ENCODE assay signal across 27 mouse cellular contexts in genomic region chr8:74899796-74900195, GRCm38 (mm10). TPM values are rescaled to one million over a fixed set of nuclear protein-coding genes. Genes with fewer than 3 reads are reported as not detected.
DNase-seq lines count a peak whose midpoint lies in the region; ATAC-seq lines count a peak whose summit lies in the region.
"Had no signal": no experiment of that assay in that cellular context is flagged by ENCODE, and none has a peak within 500 bp of the region (broad histone marks: within the 10 kb centered on the region; RNA-seq: fewer than 3 reads in every experiment).

No protein-coding gene starts in this region.

- no peak overlapping the region for H3K27ac ChIP-seq in embryonic facial prominence, embryonic 10.5 days (replicated peaks)
- H3K27ac ChIP-seq: embryonic facial prominence, embryonic 12.5 days; heart, embryonic 13.5 days; hindbrain, embryonic 15.5 days; limb, embryonic 10.5 days; liver, embryonic 12.5 days; neural tube, embryonic 15.5 days had no signal

- WGBS in embryonic facial prominence, embryonic 10.5 days, result 86% methylated on average over 3 of the region's 3 CpGs

- DNase-seq in frontal cortex, postnatal 25 days (ENCODE audit: low spot score in 2 of 2), result no peak
- peak; percentile 16 to 34 for DNase-seq in frontal cortex, postnatal 14 days (ENCODE audit: low spot score in 2 of 2)
- DNase-seq in layer of hippocampus, postnatal 36 days, result peak; percentile 70 to 73
- peak; percentile 50 to 77 for DNase-seq in right cerebral cortex, postnatal 36 days (ENCODE audit: low spot score in 2 of 2)
- DNase-seq in spleen, adult 18-20 months, result no peak
- DNase-seq in embryonic facial prominence, embryonic 10.5 days (ENCODE audit: low spot score), result no peak
- DNase-seq: adrenal gland, adult 8-10 months; cerebellum, adult 11-12 months; heart, postnatal 36 days; kidney, postnatal 10 days; lung, embryonic 14.5 days; lung, postnatal 4 days; thymus, postnatal 25 days had no signal

- H3K4me1 ChIP-seq in embryonic facial prominence, embryonic 10.5 days, result peaks cover 7% of the 10 kb centered on the region
- H3K4me1 ChIP-seq: embryonic facial prominence, embryonic 12.5 days; heart, embryonic 13.5 days; hindbrain, embryonic 15.5 days; liver, embryonic 12.5 days had no signal

- H3K36me3 ChIP-seq in embryonic facial prominence, embryonic 10.5 days (replicated peaks), result no peaks in the 10 kb centered on the region
- H3K36me3 ChIP-seq: embryonic facial prominence, embryonic 12.5 days; heart, embryonic 13.5 days; hindbrain, embryonic 15.5 days; limb, embryonic 10.5 days; liver, embryonic 12.5 days; neural tube, embryonic 15.5 days had no signal

- no peak overlapping the region for H3K4me3 ChIP-seq in embryonic facial prominence, embryonic 10.5 days
- H3K4me3 ChIP-seq: embryonic facial prominence, embryonic 12.5 days; heart, embryonic 13.5 days; hindbrain, embryonic 15.5 days; limb, embryonic 10.5 days; liver, embryonic 12.5 days; neural tube, embryonic 15.5 days had no signal

- ATAC-seq in frontal cortex, adult (ENCODE audit: low TSS enrichment), result peak; percentile 97
- ATAC-seq: intestine, embryonic 16.5 days; liver, embryonic 12.5 days had no signal

- H3K27me3 ChIP-seq in embryonic facial prominence, embryonic 10.5 days (replicated peaks; ENCODE audit: low read depth, poor library complexity, severe bottlenecking), result no peaks in the 10 kb centered on the region
- H3K27me3 ChIP-seq: embryonic facial prominence, embryonic 12.5 days; heart, embryonic 13.5 days; hindbrain, embryonic 15.5 days; liver, embryonic 12.5 days; neural tube, embryonic 15.5 days had no signal

- H3K9me3 ChIP-seq in embryonic facial prominence, embryonic 10.5 days, result no peaks in the 10 kb centered on the region
- H3K9me3 ChIP-seq: embryonic facial prominence, embryonic 12.5 days; heart, embryonic 13.5 days; hindbrain, embryonic 15.5 days; limb, embryonic 10.5 days; liver, embryonic 12.5 days; neural tube, embryonic 15.5 days had no signal

RNA-seq across cellular contexts. Expression of gene Isx, which starts 26.8 kb away (rescaled TPM):
- not detected for total RNA-seq in layer of hippocampus, postnatal 36 days (2021)
- not detected in 2 replicates for polyA plus RNA-seq in embryonic facial prominence, embryonic 10.5 days (2016; fragmentation: Nextera tagmentation; extraction: Ambion mirVana)
- total RNA-seq: adrenal gland, adult 8-10 months; CH12.LX; common myeloid progenitor, adult 5-6 weeks; granulocyte monocyte progenitor cell, adult 5-6 weeks; heart, postnatal 36 days had no signal
- polyA plus RNA-seq: brain, embryonic 14.5 days; embryonic facial prominence, embryonic 12.5 days; heart, embryonic 13.5 days; hindbrain, embryonic 15.5 days; limb, embryonic 10.5 days; lung, embryonic 14.5 days; midbrain, embryonic 11.5 days; neural tube, embryonic 15.5 days; testis, adult 2 months had no signal

Comparison
In these comparisons a context has a peak if more than half of its experiments do, and no peak if none do; other contexts are left out.
1. DNase-seq: peak in frontal cortex, postnatal 14 days (2 of 2), layer of hippocampus, postnatal 36 days (2 of 2) and right cerebral cortex, postnatal 36 days (2 of 2); none in frontal cortex, postnatal 25 days (0 of 2), spleen, adult 18-20 months (0 of 2) and embryonic facial prominence, embryonic 10.5 days (single experiment).